Mouse (Mus musculus) E14TG2a.4 (cell line): Measurements from ENCODE around the gene Atp9a.

Source experiments
- H3K27me3 ChIP-seq: 2 replicates; pipeline ENCODE4 v1.6.1; 2014; ENCODE audit warnings: low read length, control low read depth; ENCODE audit not compliant: insufficient read depth
- H3K36me3 ChIP-seq: 2 replicates; pipeline ENCODE4 v1.6.1; 2014; ENCODE audit warnings: low read length, control low read depth; ENCODE audit not compliant: insufficient read depth
- H3K4me1 ChIP-seq: replicated peaks from 2 replicates; pipeline ENCODE4 v1.6.1; 2014; ENCODE audit warnings: low read depth, low read length, control low read depth
- H3K4me3 ChIP-seq: replicated peaks from 2 replicates; pipeline ENCODE4 v1.5.1; 2014; ENCODE audit warnings: mild to moderate bottlenecking, low read length
- H3K9me3 ChIP-seq: 2 replicates; pipeline ENCODE4 v1.6.1; 2014; ENCODE audit warnings: low read length, control low read depth
- CTCF ChIP-seq: conservative IDR thresholded peaks from 2 replicates; pipeline ENCODE4 v1.5.1; 2014; ENCODE audit warnings: low read length
- NANOG ChIP-seq: IDR thresholded peaks from 2 replicates; pipeline ENCODE4 v1.6.1; 2014; ENCODE audit warnings: borderline replicate concordance, low read length, mixed read lengths
- POU5F1 ChIP-seq: IDR thresholded peaks from 2 replicates; pipeline ENCODE4 v1.6.1; 2014; ENCODE audit warnings: low read length, borderline replicate concordance

The Atp9a gene

DNA sequence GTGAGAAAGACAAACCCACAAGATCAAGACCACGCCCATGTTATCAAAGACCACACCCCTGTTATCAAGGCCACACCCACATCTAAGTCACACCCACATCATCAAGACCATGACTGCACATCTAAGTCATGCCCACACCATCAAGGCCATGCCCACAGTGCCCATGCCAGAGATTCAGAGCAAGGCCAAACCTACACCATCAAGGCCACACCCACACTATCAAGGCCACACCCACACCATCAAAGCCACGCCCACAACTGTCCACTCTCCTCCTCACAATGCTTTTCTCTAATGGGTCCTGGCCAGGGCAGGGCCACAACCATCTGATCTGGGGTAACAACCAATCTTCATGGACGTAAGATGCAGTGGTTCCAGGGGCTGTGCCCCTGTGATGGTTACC is 31.2 kb downstream of the Atp9a start:
- H3K27me3 ChIP-seq, result no peaks in the 10 kb centered on the region
- H3K4me3 ChIP-seq, result no peak overlapping the region
- no peaks in the 10 kb centered on the region for H3K9me3 ChIP-seq
- no peaks in the 10 kb centered on the region for H3K36me3 ChIP-seq
- peaks cover 50% of the 10 kb centered on the region for H3K4me1 ChIP-seq
- TF ChIP-seq CTCF (no peak), NANOG (no peak), POU5F1 (no peak)

DNA sequence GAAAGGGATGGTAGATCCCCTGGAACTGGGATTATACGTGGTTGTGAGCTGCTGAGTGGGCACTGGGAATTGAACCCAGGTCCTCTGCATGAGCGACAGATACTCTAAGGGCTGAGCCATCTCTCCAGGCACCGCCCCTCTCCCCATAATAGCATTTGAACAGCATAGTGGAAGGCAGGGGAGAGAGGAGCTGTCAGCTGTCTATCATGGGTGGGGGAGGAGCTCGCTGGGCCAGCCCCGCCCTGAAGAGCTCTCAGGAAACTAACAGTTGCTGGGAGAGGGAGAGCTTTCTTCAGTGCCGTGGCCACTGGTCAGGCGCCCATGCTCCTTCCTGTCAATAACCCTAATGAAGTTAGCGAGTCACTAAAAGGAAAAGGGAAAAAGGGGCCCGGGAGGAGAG is 34.4 kb downstream of the Atp9a start:
- Histone ChIP-seq H3K4me1 (peaks cover 44% of the 10 kb centered on the region), H3K4me3 (no peak overlapping the region), H3K36me3 (0 out of 2 replicates have a peak, but pooled peaks cover 2% of the 10 kb centered on the region), H3K27me3 (no peaks in the 10 kb centered on the region), H3K9me3 (no peaks in the 10 kb centered on the region)
- TF ChIP-seq NANOG, result no peak

GRCm38 (mm10) chr2:168702266-168702665 is 39.9 kb downstream of the Atp9a start:
- peaks cover 10% of the 10 kb centered on the region; the same call in 1 of the 2 replicates for H3K36me3 ChIP-seq
- H3K9me3 ChIP-seq, result peaks cover 7% of the 10 kb centered on the region
- H3K27me3 ChIP-seq, result no peaks in the 10 kb centered on the region
- peaks cover 54% of the 10 kb centered on the region for H3K4me1 ChIP-seq
- TF ChIP-seq CTCF (no peak), NANOG (no peak), POU5F1 (no peak)
- peak overlapping the region; percentile 53 for H3K4me3 ChIP-seq

GRCm38 (mm10) chr2:168695027-168695403 is 47.2 kb downstream of the Atp9a start:
- Histone ChIP-seq H3K27me3 (no peaks in the 10 kb centered on the region), H3K4me3 (peak overlapping the region; percentile 63), H3K9me3 (no peaks in the 10 kb centered on the region), H3K36me3 (no peaks in the 10 kb centered on the region), H3K4me1 (peaks cover 91% of the 10 kb centered on the region)
- no peak for TF ChIP-seq CTCF
- TF ChIP-seq POU5F1, result no peak
- TF ChIP-seq NANOG, result no peak

GRCm38 (mm10) chr2:168694379-168695026 is 47.7 kb downstream of the Atp9a start:
- Histone ChIP-seq H3K27me3 (no peaks in the 10 kb centered on the region), H3K9me3 (no peaks in the 10 kb centered on the region), H3K4me1 (peaks cover 94% of the 10 kb centered on the region), H3K36me3 (no peaks in the 10 kb centered on the region), H3K4me3 (peak overlapping the region; percentile 63)
- TF ChIP-seq NANOG (no peak), POU5F1 (no peak)

GRCm38 (mm10) chr2:168691774-168692173 is 50.4 kb downstream of the Atp9a start:
- H3K4me1 ChIP-seq, result peaks cover 94% of the 10 kb centered on the region
- TF ChIP-seq CTCF, result peak; percentile 82
- no peak for TF ChIP-seq NANOG
- no peak for TF ChIP-seq POU5F1
- H3K9me3 ChIP-seq, result no peaks in the 10 kb centered on the region
- no peaks in the 10 kb centered on the region for H3K36me3 ChIP-seq
- H3K4me3 ChIP-seq, result no peak overlapping the region
- no peaks in the 10 kb centered on the region for H3K27me3 ChIP-seq

DNA sequence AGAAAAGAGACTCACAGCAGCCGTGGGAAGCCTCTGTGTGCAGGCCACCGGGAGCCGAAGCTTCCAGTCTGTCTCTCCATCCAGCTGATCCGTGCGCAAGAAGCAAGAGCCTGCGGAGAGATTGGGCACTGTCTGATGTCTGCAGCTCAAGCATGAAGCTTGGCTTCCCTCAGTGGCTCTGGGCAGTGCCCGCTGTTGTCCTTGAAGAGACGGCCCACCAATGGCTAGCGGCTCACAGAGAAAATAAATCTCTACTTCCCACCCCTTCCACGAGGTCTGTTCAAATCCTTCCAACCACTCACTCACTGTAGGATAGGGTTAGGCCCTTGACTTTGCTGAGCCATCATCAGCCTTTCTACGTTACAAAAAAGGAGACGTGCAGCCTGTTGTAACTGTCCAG is 54.9 kb downstream of the Atp9a start:
- no peaks in the 10 kb centered on the region for H3K27me3 ChIP-seq
- H3K36me3 ChIP-seq, result no peaks in the 10 kb centered on the region
- TF ChIP-seq POU5F1 (no peak), CTCF (no peak), NANOG (no peak)
- H3K4me3 ChIP-seq, result peak overlapping the region; percentile 45
- peaks cover 91% of the 10 kb centered on the region for H3K4me1 ChIP-seq
- H3K9me3 ChIP-seq, result no peaks in the 10 kb centered on the region

DNA sequence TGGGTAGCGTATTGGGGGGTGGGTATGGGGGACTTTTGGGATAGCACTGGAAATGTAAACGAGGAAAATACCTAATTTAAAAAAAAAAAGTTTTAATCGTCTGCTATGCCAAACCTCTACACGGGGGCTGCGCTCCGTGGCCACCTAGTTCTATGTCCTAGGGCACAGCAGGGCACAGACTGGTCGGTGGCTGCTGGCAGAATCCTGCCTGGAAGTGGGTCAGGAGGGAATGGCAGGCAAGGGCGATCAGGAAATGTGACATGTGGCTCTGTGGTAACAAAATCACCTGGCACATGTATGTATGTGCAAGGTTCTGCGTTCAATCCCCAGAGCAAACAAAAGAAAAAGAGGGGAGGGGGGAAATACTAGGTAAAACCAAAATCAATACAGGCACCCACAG is 56.3 kb downstream of the Atp9a start:
- TF ChIP-seq POU5F1 (no peak), CTCF (no peak), NANOG (no peak)
- H3K9me3 ChIP-seq, result no peaks in the 10 kb centered on the region
- H3K4me3 ChIP-seq, result no peak overlapping the region
- peaks cover 91% of the 10 kb centered on the region for H3K4me1 ChIP-seq
- H3K27me3 ChIP-seq, result no peaks in the 10 kb centered on the region
- H3K36me3 ChIP-seq, result peaks cover 5% of the 10 kb centered on the region; the same call in 1 of the 2 replicates

- H3K36me3 ChIP-seq, result peaks cover 5% of the 10 kb centered on the region; the same call in 1 of the 2 replicates
- no peak overlapping the region for H3K4me3 ChIP-seq
- H3K9me3 ChIP-seq, result no peaks in the 10 kb centered on the region
- no peak for TF ChIP-seq CTCF
- no peak for TF ChIP-seq NANOG
- no peak for TF ChIP-seq POU5F1
- H3K4me1 ChIP-seq, result peaks cover 83% of the 10 kb centered on the region
- no peaks in the 10 kb centered on the region for H3K27me3 ChIP-seq
Observed at GRCm38 (mm10) chr2:168684695-168685094, 57.5 kb downstream of the Atp9a start.
